Mouse (Mus musculus) heart, adult 8-10 months (tissue): ENCODE measurements at regions not wholly inside any gene's neighbourhood (a gene's known extent, or its start where the extent isn't known, plus 50 kb on each side); places are given as distances from the start of the nearest gene placed in this dataset.

Source experiments
- DNase-seq: peaks from one replicate; pipeline ENCODE4 v3.0.0; 2022; ENCODE audit warnings: low spot score

GRCm38 (mm10) chr9:85127107-85127506 is 185.5 kb upstream of the Gm11114 start:
- no peak for DNase-seq

DNA sequence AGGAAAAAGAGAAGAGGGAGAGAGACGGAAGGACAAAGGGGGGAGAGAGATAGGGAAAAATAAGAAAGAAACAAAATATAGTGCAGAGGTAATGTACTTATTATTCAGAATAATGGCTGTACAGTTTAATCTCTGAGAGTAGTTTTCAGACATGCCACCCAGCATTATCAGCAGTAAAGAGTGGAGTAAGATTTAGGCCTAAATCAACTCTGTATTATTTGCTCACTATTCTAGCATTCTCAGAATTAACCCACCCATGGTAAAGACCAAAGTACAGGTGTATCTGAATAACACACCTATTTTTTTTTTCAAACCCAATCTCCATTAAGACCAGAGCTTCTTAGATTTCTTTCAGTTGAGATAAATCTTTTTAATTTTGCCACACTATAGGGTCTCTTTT is 177.7 kb upstream of the Gm11114 start:
- DNase-seq: no peak

- DNase-seq: no peak
Measured at GRCm38 (mm10) chr9:85136715-85137582, 175.6 kb upstream of the Gm11114 start.

DNA sequence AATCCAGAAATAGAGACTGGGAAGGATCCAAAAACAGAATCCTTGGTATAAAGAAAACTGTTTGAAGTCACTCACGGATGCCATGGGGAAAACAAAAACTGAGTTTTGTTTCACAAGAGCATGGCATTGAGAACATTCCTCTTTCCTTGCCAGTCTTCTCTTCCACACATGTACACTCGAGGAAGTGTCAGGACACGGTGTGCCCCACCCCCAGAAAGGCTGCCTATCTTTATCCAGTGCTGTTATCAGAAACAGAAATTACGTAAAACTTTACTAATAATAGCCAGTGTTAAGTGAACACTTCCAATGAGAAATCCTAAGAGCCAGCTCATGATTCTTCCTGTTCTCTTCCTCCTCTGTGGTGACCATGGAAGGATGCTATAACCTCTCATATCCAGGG is 172.7 kb upstream of the Gm11114 start:
- DNase-seq: peak; percentile 28

- no peak for DNase-seq
Measured at GRCm38 (mm10) chr9:85144363-85144762, 168.2 kb upstream of the Gm11114 start.

GRCm38 (mm10) chr9:85165632-85166031 is 146.9 kb upstream of the Gm11114 start:
- DNase-seq: no peak

- DNase-seq: no peak
Measured at GRCm38 (mm10) chr9:85167243-85167642, 145.3 kb upstream of the Gm11114 start.

DNA sequence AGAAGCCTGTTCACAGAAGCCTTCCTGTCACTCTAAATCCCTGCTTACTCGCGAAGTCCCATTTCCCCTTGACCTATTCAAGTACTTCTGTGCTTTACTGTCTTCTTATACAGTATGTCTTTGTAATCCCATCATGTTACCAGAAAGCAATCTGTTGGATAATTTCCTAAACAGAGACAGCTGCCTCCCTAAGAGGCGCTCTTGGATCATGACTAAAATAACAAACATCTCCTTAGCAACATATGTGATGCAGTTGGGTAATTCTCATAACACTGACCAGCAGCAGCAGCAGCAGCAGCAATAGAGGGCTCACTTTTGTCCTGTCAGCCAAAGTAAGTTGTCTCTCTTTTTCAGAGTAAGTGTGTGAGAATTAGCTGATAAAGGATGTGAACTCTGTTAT is 138.1 kb upstream of the Gm11114 start:
- DNase-seq: no peak

GRCm38 (mm10) chr9:85201202-85201601 is 111.4 kb upstream of the Gm11114 start:
- DNase-seq: no peak

- no peak for DNase-seq
Measured at GRCm38 (mm10) chr9:85224870-85225269, 87.7 kb upstream of the Gm11114 start.
